Mouse (Mus musculus) CH12.LX (cell line): ENCODE measurements around the gene Zfyve27. TPM values are rescaled to one million over a fixed set of nuclear protein-coding genes. Genes with fewer than 3 reads are reported as not detected.

Experiments
- DNase-seq: peaks from one replicate; pipeline ENCODE4 v3.0.0-alpha.2; 2013; ENCODE audit errors: extremely low read depth
- H3K27ac ChIP-seq: 2 replicates; pipeline ENCODE4 v1.5.1; 2012; ENCODE audit warnings: low read depth, mild to moderate bottlenecking, control low read depth, moderate library complexity; ENCODE audit not compliant: insufficient read depth
- H3K27me3 ChIP-seq: replicated peaks from 2 replicates; pipeline ENCODE3; 2012; ENCODE audit warnings: inconsistent platforms
- H3K36me3 ChIP-seq, 2 experiments: replicated peaks in 1 of 2; 2 replicates each; pipeline versions ENCODE3 to v1.6.1; 2012; ENCODE audit warnings: inconsistent platforms in 1 of 2, low read length in 1 of 2, mild to moderate bottlenecking in 1 of 2, mixed read lengths in 1 of 2, moderate library complexity in 1 of 2; ENCODE audit not compliant: control insufficient read depth in 1 of 2, insufficient read depth in 1 of 2
- H3K4me1 ChIP-seq, 2 experiments: 2 replicates each; pipeline ENCODE4 v1.6.1; 2012; ENCODE audit warnings: inconsistent platforms in 1 of 2, moderate library complexity in 1 of 2; ENCODE audit not compliant: insufficient read depth in 2 of 2, control insufficient read depth in 1 of 2
- H3K4me2 ChIP-seq: 2 replicates; pipeline ENCODE4 v1.6.1; 2012; ENCODE audit warnings: low read depth, mild to moderate bottlenecking, control low read depth; ENCODE audit not compliant: poor library complexity, insufficient read depth, severe bottlenecking
- H3K4me3 ChIP-seq, 3 experiments: fragments of 150-350 bp in 1 of 3; sonication (generic) in 1 of 3; replicated peaks in 1 of 3; 2 replicates each; pipeline versions ENCODE3 to v1.5.1; 2011 to 2012; ENCODE audit warnings: low read depth in 2 of 3, low read length in 2 of 3, mild to moderate bottlenecking in 2 of 3, moderate library complexity in 2 of 3, control low read depth in 1 of 3, improper control_type of control experiment in 1 of 3, inconsistent platforms in 1 of 3, mixed read lengths in 1 of 3; ENCODE audit not compliant: poor library complexity in 1 of 3
- H3K79me2 ChIP-seq: replicated peaks from 2 replicates; pipeline ENCODE4 v1.6.1; 2012; ENCODE audit warnings: mild to moderate bottlenecking, moderate library complexity; ENCODE audit not compliant: control insufficient read depth, poor library complexity, insufficient read depth, severe bottlenecking; ENCODE audit errors: extremely low read depth
- H3K9ac ChIP-seq: 2 replicates; pipeline ENCODE4 v1.6.1; 2012; ENCODE audit warnings: low read depth, mild to moderate bottlenecking, control low read depth, moderate library complexity; ENCODE audit not compliant: insufficient read depth
- H3K9me3 ChIP-seq: replicated peaks from 2 replicates; pipeline ENCODE3; 2012; ENCODE audit warnings: low read length, inconsistent platforms, mixed read lengths
- BHLHE40 ChIP-seq: IDR thresholded peaks from 2 replicates; pipeline ENCODE4 v1.6.1; 2011; ENCODE audit warnings: mild to moderate bottlenecking, low read depth, low read length, improper control_type of control experiment
- CHD1 ChIP-seq: IDR thresholded peaks from 2 replicates; pipeline ENCODE4 v1.6.1; 2012; ENCODE audit warnings: low read depth, low read length, improper control_type of control experiment, inconsistent platforms
- CTCF ChIP-seq, 2 experiments: IDR thresholded peaks in 1 of 2; conservative IDR thresholded peaks in 1 of 2; 2 replicates each; pipeline ENCODE4 v1.5.1; 2011 to 2012; ENCODE audit warnings: low read depth in 2 of 2, low read length in 2 of 2, improper control_type of control experiment in 1 of 2, inconsistent platforms in 1 of 2, mild to moderate bottlenecking in 1 of 2, moderate library complexity in 1 of 2
- EP300 ChIP-seq: IDR thresholded peaks from 2 replicates; pipeline ENCODE4 v1.6.1; 2011; ENCODE audit warnings: low read length, improper control_type of control experiment
- IRF4 ChIP-seq: IDR thresholded peaks from 2 replicates; pipeline ENCODE4 v1.6.1; 2014; ENCODE audit warnings: low read depth, mild to moderate bottlenecking, inconsistent platforms, low read length, improper control_type of control experiment
- MAZ ChIP-seq: IDR thresholded peaks from 2 replicates; pipeline ENCODE4 v1.6.1; 2012; ENCODE audit warnings: low read depth, mild to moderate bottlenecking, inconsistent platforms, low read length, improper control_type of control experiment, moderate library complexity
- MXI1 ChIP-seq: IDR thresholded peaks from 2 replicates; pipeline ENCODE4 v1.6.1; 2011; ENCODE audit warnings: mild to moderate bottlenecking, low read depth, low read length, improper control_type of control experiment
- NELFE ChIP-seq: IDR thresholded peaks from 2 replicates; pipeline ENCODE4 v1.6.1; 2011; ENCODE audit warnings: low read depth, low read length, improper control_type of control experiment
- NRF1 ChIP-seq: IDR thresholded peaks from 2 replicates; pipeline ENCODE4 v1.6.1; 2014; ENCODE audit warnings: low read depth, mild to moderate bottlenecking, inconsistent platforms, low read length, improper control_type of control experiment, moderate library complexity
- POLR2AphosphoS2 ChIP-seq: IDR thresholded peaks from 2 replicates; pipeline ENCODE4 v1.6.1; 2011; ENCODE audit warnings: low read depth, low read length, improper control_type of control experiment
- RAD21 ChIP-seq: IDR thresholded peaks from 2 replicates; pipeline ENCODE4 v1.6.1; 2011; ENCODE audit warnings: low read depth, mild to moderate bottlenecking, low read length, improper control_type of control experiment, moderate library complexity
- SMC3 ChIP-seq: IDR thresholded peaks from 2 replicates; pipeline ENCODE4 v1.6.1; 2011; ENCODE audit warnings: low read depth, low read length, improper control_type of control experiment
- TCF12 ChIP-seq: IDR thresholded peaks from 2 replicates; pipeline ENCODE4 v1.6.1; 2014; ENCODE audit warnings: low read depth, mild to moderate bottlenecking, inconsistent platforms, low read length, improper control_type of control experiment
- UBTF ChIP-seq: IDR thresholded peaks from 2 replicates; pipeline ENCODE4 v1.6.1; 2012; ENCODE audit warnings: low read depth, mild to moderate bottlenecking, inconsistent platforms, low read length, improper control_type of control experiment, moderate library complexity
- dilution Hi-C: fragments of 300-500 bp; cut with MboI; formaldehyde crosslinking; loops from 2 replicates; pipeline ENCODE4 v1.14.3; 2020; ENCODE audit warnings: low sequenced_read_pairs; ENCODE audit not compliant: extremely low pct_unique_long_range_greater_than_20kb, extremely low pct_ligation_motif_present
- in situ Hi-C: fragments of 300-500 bp; cut with MboI; formaldehyde crosslinking; loops from 3 replicates; pipeline ENCODE4 v1.14.3; 2019; ENCODE audit warnings: low sequenced_read_pairs, low pct_ligation_motif_present, low pct_unique_long_range_greater_than_20kb, mixed read lengths
- polyA plus RNA-seq: library from polyadenylated mRNA; unstranded; fragments of >175 nt; gene quantifications from 2 replicates; pipeline ENCODE4 v1.2.1, GENCODE M21; 2012; ENCODE audit warnings: low read depth; ENCODE audit not compliant: insufficient read length
- total RNA-seq, 2 experiments: library from RNA; depleted of rRNA; stranded (reverse); fragments of 300-350 nt in 1 of 2; fragments of >200 nt in 1 of 2; gene quantifications; 2 replicates each; pipeline ENCODE4 v1.2.3; 2012 to 2014

Zfyve27 gene
- total and polyA plus RNA-seq, 3 experiments: 11.4 to 19.2 (median 16.2) TPM

GRCm38 (mm10) chr19:42230986-42231385 is 67.2 kb downstream of the Zfyve27 start:
- Histone ChIP-seq H3K9me3 (no peaks in the 10 kb centered on the region), H3K27ac (no peak overlapping the region), H3K9ac (no peak overlapping the region), H3K79me2 (no peaks in the 10 kb centered on the region), H3K4me2 (no peak overlapping the region), H3K4me1 (peaks cover 0 to 35% of the 10 kb centered on the region in 2 experiments; a peak in 2 of 4 replicates), H3K4me3 (no peak overlapping the region)
- no peak for DNase-seq
- in situ Hi-C loops (no loop called here), dilution Hi-C loops (no loop called here)
- TF ChIP-seq BHLHE40: no peak
- no peak for TF ChIP-seq MAZ
- no peak for TF ChIP-seq TCF12
- no peak for TF ChIP-seq NRF1
- TF ChIP-seq, all 38 proteins: peak for 0
- no peaks in the 10 kb centered on the region for H3K36me3 ChIP-seq
- no peaks in the 10 kb centered on the region for H3K27me3 ChIP-seq

- Histone ChIP-seq H3K27me3 (no peaks in the 10 kb centered on the region), H3K36me3 (no peaks in the 10 kb centered on the region), H3K4me3 (no peak overlapping the region), H3K9me3 (no peaks in the 10 kb centered on the region), H3K79me2 (no peaks in the 10 kb centered on the region), H3K4me2 (no peak overlapping the region), H3K9ac (no peak overlapping the region), H3K4me1 (peaks cover 0 to 25% of the 10 kb centered on the region in 2 experiments; a peak in 2 of 4 replicates), H3K27ac (no peak overlapping the region)
- no peak for TF ChIP-seq SMC3
- no peak for TF ChIP-seq CTCF (conservative IDR thresholded peaks at IDR 0.05 in 1 of 2, IDR thresholded peaks at IDR 0.05 in 1 of 2; ENCODE audit: low read depth in 2 of 2, low read length in 2 of 2)
- no peak for TF ChIP-seq MXI1
- no peak for TF ChIP-seq POLR2AphosphoS2
- dilution Hi-C loops (no loop called here), in situ Hi-C loops (no loop called here)
- DNase-seq: no peak
These were observed 74.0 kb downstream of the Zfyve27 start for GRCm38 (mm10) chr19:42237602-42238340.

GRCm38 (mm10) chr19:42238341-42238715 is 74.6 kb downstream of the Zfyve27 start:
- TF ChIP-seq EP300 (no peak), IRF4 (no peak), UBTF (no peak), CHD1 (no peak), NELFE (no peak), RAD21 (no peak), BHLHE40 (no peak)
- no peaks in the 10 kb centered on the region for H3K79me2 ChIP-seq
- peaks cover 0 to 25% of the 10 kb centered on the region in 2 experiments; a peak in 2 of 4 replicates for H3K4me1 ChIP-seq
- H3K9me3 ChIP-seq: no peaks in the 10 kb centered on the region
- no peak overlapping the region for H3K4me3 ChIP-seq
- H3K27ac ChIP-seq: no peak overlapping the region
- no peak overlapping the region for H3K9ac ChIP-seq
- no peaks in the 10 kb centered on the region for H3K27me3 ChIP-seq
- in situ Hi-C loops (no loop called here), dilution Hi-C loops (no loop called here)
- DNase-seq: no peak
- H3K4me2 ChIP-seq: no peak overlapping the region
- H3K36me3 ChIP-seq: no peaks in the 10 kb centered on the region
